8 mouse cellular contexts compared by ENCODE assay signal in the genomic region with DNA sequence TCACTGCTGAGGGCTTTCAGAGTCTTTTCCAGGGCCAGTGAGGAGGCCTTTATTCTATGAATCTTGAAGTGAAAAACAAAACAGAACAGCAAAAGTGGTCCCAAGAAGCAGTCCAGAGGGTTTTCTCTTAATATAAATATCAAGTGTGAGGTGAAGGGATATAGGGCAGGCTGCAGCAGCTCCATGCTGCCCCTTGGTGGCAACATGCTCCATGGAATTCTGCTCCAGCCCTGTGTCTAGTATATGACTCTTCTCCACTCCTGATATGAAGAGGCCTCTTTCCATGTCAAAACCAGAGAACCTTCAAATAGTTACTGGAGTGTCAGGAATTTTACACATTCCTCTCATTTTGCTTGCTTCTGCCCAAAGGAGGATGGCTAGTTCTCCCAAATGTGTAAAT.
A peak's percentile ranks its signal among the peaks of the same experiment; 100 is the strongest.
DNase-seq lines count a peak whose midpoint lies in the region; ATAC-seq and TF ChIP-seq lines count a peak whose summit lies in the region.

No protein-coding gene starts in this region.

- H3K27ac ChIP-seq in forebrain, embryonic 11.5 days (ENCODE audit: low read depth, low read length), result no peak overlapping the region
- H3K27ac ChIP-seq in forebrain, embryonic 12.5 days, result no peak overlapping the region
- H3K27ac ChIP-seq in liver, adult 2 months (replicated peaks; ENCODE audit: insufficient read depth, low read depth, low read length), result no peak overlapping the region
- no peak overlapping the region for H3K27ac ChIP-seq in liver, embryonic 11.5 days (ENCODE audit: low read depth, low read length)
- H3K27ac ChIP-seq in embryonic facial prominence, embryonic 10.5 days (replicated peaks), result no peak overlapping the region

- H3K9ac ChIP-seq in forebrain, embryonic 11.5 days (ENCODE audit: low read length), result no peak overlapping the region
- H3K9ac ChIP-seq in forebrain, embryonic 12.5 days, result no peak overlapping the region
- H3K9ac ChIP-seq in liver, adult 2 months (ENCODE audit: low read depth, low read length), result no peak overlapping the region
- H3K9ac ChIP-seq in liver, embryonic 11.5 days (ENCODE audit: low read depth, low read length), result no peak overlapping the region

- H3K4me2 ChIP-seq in forebrain, embryonic 11.5 days (ENCODE audit: low read depth, low read length, severe bottlenecking), result no peak overlapping the region
- H3K4me2 ChIP-seq in forebrain, embryonic 12.5 days, result no peak overlapping the region
- H3K4me2 ChIP-seq in liver, embryonic 11.5 days, result no peak overlapping the region

- H3K27me3 ChIP-seq in forebrain, embryonic 11.5 days (ENCODE audit: control insufficient read depth, insufficient read depth, low read length), result no peaks in the 10 kb centered on the region
- no peaks in the 10 kb centered on the region for H3K27me3 ChIP-seq in forebrain, embryonic 12.5 days
- H3K27me3 ChIP-seq in liver, adult 2 months (ENCODE audit: control insufficient read depth, insufficient read depth, low read length), result no peaks in the 10 kb centered on the region
- no peaks in the 10 kb centered on the region for H3K27me3 ChIP-seq in liver, embryonic 11.5 days (replicated peaks; ENCODE audit: control insufficient read depth, insufficient read depth, low read length)
- H3K27me3 ChIP-seq in embryonic facial prominence, embryonic 10.5 days (replicated peaks; ENCODE audit: low read depth, poor library complexity, severe bottlenecking), result no peaks in the 10 kb centered on the region

- H3K9me3 ChIP-seq in forebrain, embryonic 11.5 days (ENCODE audit: control insufficient read depth, low read length), result no peaks in the 10 kb centered on the region
- H3K9me3 ChIP-seq in forebrain, embryonic 12.5 days, result no peaks in the 10 kb centered on the region
- H3K9me3 ChIP-seq in liver, embryonic 11.5 days (ENCODE audit: control insufficient read depth, low read length), result no peaks in the 10 kb centered on the region
- no peaks in the 10 kb centered on the region for H3K9me3 ChIP-seq in embryonic facial prominence, embryonic 10.5 days

- peak; percentile 61 for DNase-seq in forebrain, embryonic 11.5 days (ENCODE audit: low spot score)
- DNase-seq in liver, adult 2 months (ENCODE audit: extremely low read depth, low read depth, low spot score), result peak; percentile 31
- no peak for DNase-seq in liver, embryonic 11.5 days (ENCODE audit: low spot score)
- peak; percentile 40 for DNase-seq in embryonic facial prominence, embryonic 10.5 days (ENCODE audit: low spot score)
- peak; percentile 43 for DNase-seq in lung, postnatal 14 days

- no peaks in the 10 kb centered on the region for H3K4me1 ChIP-seq in forebrain, embryonic 11.5 days (replicated peaks; ENCODE audit: control insufficient read depth, insufficient read depth, low read length)
- H3K4me1 ChIP-seq in forebrain, embryonic 12.5 days, result peaks cover 3% of the 10 kb centered on the region; the same call in 1 of the 2 replicates
- 0 out of 2 replicates have a peak, but pooled peaks cover 2% of the 10 kb centered on the region for H3K4me1 ChIP-seq in liver, adult 2 months (ENCODE audit: control insufficient read depth, insufficient read depth, low read length)
- no peaks in the 10 kb centered on the region for H3K4me1 ChIP-seq in liver, embryonic 11.5 days (replicated peaks; ENCODE audit: control insufficient read depth, insufficient read depth, low read length)
- peaks cover 8% of the 10 kb centered on the region for H3K4me1 ChIP-seq in embryonic facial prominence, embryonic 10.5 days

- ATAC-seq in forebrain, embryonic 11.5 days (replicated peaks; ENCODE audit: low FRiP score), result no peak
- no peak for ATAC-seq in forebrain, embryonic 12.5 days (ENCODE audit: low FRiP score)
- ATAC-seq in liver, embryonic 11.5 days (replicated peaks; ENCODE audit: low FRiP score), result no peak
- ATAC-seq in monocyte, adult 5-6 weeks (replicated peaks; ENCODE audit: insufficient number of reproducible peaks, low FRiP score, low TSS enrichment, poor library complexity, severe bottlenecking), result no peak
- ATAC-seq in megakaryocyte-erythroid progenitor cell, adult 5-6 weeks (replicated peaks; ENCODE audit: low FRiP score, low TSS enrichment, poor library complexity, severe bottlenecking), result no peak

- H3K4me3 ChIP-seq in forebrain, embryonic 11.5 days (ENCODE audit: low read depth, low read length), result no peak overlapping the region
- no peak overlapping the region for H3K4me3 ChIP-seq in forebrain, embryonic 12.5 days (replicated peaks)
- H3K4me3 ChIP-seq in liver, adult 2 months (ENCODE audit: insufficient read depth, low read depth, low read length), result no peak overlapping the region
- no peak overlapping the region for H3K4me3 ChIP-seq in liver, embryonic 11.5 days (ENCODE audit: low read depth, low read length)
- no peak overlapping the region for H3K4me3 ChIP-seq in embryonic facial prominence, embryonic 10.5 days

- no peak for TF ChIP-seq POLR2A in liver, adult 2 months (IDR thresholded peaks at IDR 0.05; ENCODE audit: extremely low read depth, insufficient read depth, low read length)

- peak; percentile 82 for TF ChIP-seq CTCF in liver, adult 2 months (IDR thresholded peaks at IDR 0.05; ENCODE audit: low read depth, low read length)

- H3K36me3 ChIP-seq in forebrain, embryonic 11.5 days (ENCODE audit: control insufficient read depth, insufficient read depth, low read length), result no peaks in the 10 kb centered on the region
- H3K36me3 ChIP-seq in forebrain, embryonic 12.5 days (replicated peaks), result no peaks in the 10 kb centered on the region
- H3K36me3 ChIP-seq in liver, adult 2 months (ENCODE audit: control insufficient read depth, insufficient read depth, low read length), result peaks cover 3% of the 10 kb centered on the region; the same call in 1 of the 2 replicates
- no peaks in the 10 kb centered on the region for H3K36me3 ChIP-seq in liver, embryonic 11.5 days (ENCODE audit: control insufficient read depth, insufficient read depth, low read length)
- no peaks in the 10 kb centered on the region for H3K36me3 ChIP-seq in embryonic facial prominence, embryonic 10.5 days (replicated peaks)

- no peaks in the 10 kb centered on the region for H3K79me2 ChIP-seq in liver, adult 2 months (ENCODE audit: control insufficient read depth, insufficient read depth, low read length)
